Mouse (Mus musculus) c-Kit-positive CD71-negative TER-119-negative erythroid progenitor cells, embryonic 14.5 days (primary cell): Measurements from ENCODE around the gene Lipe.
"Not testable (repeated sequence)": the region's sequence is repeated elsewhere in the genome, so short reads cannot be mapped to it uniquely, and the experiment has no call there.

Experiments
- DNase-seq: peaks from one replicate; pipeline ENCODE4 v3.0.0-alpha.2; 2013; ENCODE audit warnings: low read depth

Gene Lipe

DNA sequence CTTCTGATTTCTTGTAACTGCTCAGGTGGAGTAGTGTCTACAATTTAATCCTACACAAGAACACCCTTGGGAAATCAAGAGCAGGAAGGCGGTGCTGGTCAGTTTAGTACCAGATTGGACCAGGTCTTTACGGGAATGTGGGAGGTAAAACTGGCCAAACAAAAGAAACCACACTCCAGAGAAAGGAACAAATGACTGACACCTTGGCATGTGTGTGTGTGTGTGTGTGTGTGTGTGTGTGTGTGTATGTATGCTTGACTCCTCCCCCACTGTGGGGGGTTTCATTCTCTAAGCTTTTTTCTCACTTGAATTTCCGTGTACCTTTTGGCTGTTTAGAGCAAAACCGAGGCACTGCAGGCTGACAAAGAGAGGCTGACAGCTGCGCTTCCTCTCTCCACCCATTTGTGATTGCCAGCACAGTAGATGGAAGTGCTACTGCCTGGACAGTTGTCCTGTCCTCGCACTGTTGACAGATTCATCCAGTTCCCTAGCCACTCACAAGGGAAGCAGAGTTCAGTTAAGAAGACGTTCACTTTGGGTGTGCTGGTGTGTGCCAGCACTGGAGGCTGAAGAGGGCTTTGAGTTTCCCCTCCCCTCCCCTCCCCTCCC lies 14.4 kb upstream of the Lipe start, which contains the start of gene Cxcl17:
Cxcl17 (minus strand) TSS at position 54 of the 609 bp plus-strand sequence.
- no peak for DNase-seq

DNA sequence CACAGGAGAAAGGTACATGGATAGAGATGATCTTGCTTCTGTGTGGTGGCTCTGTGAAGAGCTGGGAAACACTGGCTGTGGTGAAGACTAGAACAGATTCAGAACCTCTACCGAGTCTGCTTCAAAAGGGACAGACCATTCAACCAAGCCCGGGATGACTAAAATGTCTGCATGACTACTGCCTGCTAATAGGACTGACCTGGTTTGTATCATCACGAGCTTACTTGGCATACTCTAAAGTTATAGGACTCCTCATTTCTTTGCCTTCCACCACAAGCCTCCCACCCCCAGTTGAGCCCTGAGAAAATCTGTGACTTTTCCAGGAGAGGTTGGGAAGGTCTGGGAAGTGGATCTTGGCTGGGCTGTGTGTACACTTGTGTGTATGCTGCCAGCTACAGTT lies 13.4 kb upstream of the Lipe start:
- DNase-seq: no peak

DNA sequence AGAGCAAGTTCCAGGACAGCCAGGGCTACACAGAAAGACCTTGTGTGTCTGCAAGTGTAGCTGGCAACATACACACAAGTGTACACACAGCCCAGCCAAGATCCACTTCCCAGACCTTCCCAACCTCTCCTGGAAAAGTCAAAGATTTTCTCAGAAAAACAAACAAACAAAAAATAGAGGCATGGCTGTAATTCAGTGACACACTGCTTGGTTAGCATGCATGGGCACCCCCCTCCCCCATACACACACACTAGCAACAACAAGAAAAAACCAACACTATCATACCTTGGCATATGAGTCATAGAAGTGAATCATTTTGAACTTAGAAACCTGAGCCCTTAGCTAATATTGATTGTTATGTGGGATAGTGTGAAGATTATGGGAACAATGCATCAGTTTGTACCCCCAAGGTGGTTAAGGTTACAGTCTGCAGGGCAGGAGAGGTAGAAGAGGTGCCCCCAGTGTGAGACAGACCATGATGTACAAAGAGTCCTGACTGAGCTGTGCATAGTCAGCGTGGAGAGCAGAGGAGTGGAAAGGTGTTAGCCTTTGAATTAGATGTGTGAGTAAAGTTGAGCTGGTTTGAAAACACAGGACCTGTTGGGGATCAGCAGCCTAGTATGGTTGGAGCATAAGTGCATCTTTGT lies 12.6 kb upstream of the Lipe start:
- DNase-seq: no peak

DNA sequence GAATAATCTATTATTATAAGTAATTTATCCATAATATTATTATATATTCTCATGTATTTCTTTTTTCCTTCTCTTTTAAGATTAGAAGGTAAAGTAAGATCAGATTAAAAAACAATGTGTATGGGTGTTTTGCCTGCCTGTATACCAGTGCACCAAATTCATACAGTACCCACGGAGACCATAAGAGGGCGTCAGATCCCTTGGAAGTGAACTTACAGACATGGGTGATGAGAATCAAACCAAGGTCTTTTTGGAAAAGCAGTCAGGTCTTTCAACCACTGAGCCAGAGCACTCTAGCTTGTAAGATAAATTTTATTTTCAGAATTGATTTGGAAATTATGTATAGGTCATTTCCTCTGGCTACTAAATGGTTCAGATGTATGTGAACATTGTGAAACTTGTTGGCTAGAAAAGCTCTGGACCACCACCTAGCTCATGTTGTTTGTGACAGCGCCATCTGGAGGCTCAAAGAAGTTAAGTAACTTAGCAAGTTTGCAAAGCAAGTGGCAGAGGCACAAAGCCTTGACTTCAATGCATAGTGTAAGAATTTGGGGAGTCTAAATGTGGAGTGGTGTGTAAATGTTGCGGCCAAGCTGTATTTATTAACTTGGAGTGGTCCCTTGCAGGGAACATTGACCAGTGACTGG lies 10.7 kb upstream of the Lipe start:
- peak; percentile 65 for DNase-seq

DNA sequence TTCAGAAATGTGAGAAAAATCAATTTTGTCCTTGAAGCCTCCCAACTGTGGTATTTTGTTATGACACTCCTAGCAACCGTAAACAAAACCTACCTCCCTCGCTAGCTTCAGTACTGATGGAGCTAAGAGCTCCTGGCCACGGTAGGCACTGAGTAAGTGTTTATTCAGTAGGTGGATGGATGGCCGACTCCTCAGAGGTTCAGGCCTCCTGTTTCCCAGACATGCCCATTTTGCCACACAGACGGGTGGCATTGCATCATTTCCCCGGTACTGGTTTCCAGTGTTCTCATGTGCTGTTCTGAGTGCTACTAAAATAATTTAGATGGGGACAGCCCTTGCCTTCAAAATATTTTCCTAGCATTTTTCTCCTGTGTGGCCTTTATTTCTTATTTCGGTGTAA lies 8.0 kb upstream of the Lipe start:
- DNase-seq: no peak

DNA sequence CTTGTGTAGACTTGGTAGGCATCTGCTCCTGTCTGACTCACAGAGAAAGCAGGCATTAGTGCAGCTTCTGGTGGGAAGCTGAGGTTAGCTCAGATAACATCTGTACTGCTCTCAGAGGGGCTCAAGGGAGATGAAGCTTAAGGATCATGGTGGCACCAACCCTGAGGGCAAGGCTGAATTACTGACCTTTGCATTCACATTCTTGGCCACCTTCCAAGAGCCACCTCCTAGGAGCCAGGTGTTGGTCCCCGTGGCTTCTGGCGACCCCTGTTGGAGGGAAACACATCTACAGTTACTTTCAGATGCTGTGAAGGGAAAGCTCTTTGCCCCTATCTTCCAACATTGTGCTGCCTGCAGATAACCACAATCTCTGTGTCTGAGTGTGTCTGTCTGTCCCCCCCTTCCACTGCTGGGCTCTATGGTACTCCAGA lies 4.2 kb upstream of the Lipe start:
- DNase-seq: peak; percentile 60

DNA sequence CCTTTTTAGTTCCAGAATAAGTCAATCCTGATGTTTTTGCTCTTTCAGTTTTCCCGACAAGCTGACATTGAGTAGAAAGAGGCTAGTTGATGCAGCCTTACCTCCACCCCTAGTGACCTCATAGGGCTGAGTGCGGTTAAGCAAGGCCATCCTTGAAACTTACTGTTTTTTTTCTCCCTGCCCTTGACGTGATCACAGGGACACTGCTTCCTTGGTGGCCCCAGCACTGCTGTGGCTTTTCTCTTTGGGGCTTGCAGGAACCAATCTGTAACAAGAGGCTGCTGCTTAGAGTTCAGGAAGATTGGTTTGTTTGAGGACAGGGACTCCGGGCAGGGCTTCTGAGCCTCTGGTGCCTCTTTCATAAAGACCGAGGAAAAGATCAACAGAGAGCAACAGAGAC lies 3.5 kb upstream of the Lipe start:
- no peak for DNase-seq

DNA sequence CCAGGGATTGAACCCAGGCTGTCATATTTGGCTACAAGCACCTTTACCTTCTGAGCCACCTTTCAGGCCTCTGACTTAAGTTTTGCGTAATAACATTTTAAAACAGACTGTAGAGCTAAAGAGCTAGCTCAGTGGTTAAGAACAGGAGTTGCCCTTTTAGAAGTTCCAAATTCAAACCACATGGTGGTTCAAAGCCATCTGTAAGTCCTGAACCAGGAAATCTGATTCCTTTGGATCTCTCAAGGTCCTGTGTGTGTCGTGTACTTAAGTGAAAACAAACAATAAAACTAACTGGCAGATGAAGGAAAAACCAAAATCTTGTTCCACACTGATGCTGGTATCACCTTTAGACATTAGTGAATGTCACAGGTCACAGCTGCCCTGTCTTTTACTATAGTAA lies 3.0 kb upstream of the Lipe start:
- DNase-seq: no peak

DNA sequence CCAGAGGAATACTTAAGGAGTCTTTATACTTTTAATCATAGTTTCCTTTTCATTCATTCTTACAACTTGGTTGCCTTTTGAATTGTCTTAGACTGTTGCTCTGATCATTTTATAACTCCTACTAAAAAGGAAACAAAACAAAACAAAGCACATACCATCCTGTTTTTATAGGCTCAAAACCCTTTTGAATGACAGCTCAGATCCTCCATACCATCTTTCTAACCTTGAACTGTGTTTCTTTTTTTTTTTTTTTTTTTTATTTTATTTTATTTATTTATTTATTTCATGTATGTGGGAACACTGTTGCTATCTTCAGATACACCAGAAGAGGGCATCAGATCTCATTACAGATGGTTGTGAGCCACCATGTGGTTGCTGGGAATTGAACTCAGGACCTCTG lies 518 bp upstream of the Lipe start:
- not testable (repeated sequence) for DNase-seq

DNA sequence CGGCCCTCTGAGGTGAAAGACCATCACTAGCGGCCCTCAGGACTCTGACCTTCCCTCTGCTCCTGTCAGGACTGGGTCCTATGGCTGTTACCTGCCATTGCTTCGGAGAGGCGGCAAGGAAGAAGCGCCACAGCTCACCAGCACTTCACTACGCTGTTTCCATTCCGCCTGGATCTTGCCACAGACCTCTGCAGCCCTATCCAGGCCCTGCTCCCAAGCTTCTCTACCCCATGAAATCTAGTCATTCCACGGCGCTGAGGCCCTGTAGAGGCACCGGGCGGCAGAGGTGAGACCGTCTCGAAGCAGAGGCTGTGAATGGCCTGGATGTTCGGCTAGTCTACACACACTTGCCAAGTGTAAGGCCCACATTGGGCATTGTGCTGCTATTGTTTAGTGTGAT lies 1.9 kb downstream of the Lipe start:
- no peak for DNase-seq

DNA sequence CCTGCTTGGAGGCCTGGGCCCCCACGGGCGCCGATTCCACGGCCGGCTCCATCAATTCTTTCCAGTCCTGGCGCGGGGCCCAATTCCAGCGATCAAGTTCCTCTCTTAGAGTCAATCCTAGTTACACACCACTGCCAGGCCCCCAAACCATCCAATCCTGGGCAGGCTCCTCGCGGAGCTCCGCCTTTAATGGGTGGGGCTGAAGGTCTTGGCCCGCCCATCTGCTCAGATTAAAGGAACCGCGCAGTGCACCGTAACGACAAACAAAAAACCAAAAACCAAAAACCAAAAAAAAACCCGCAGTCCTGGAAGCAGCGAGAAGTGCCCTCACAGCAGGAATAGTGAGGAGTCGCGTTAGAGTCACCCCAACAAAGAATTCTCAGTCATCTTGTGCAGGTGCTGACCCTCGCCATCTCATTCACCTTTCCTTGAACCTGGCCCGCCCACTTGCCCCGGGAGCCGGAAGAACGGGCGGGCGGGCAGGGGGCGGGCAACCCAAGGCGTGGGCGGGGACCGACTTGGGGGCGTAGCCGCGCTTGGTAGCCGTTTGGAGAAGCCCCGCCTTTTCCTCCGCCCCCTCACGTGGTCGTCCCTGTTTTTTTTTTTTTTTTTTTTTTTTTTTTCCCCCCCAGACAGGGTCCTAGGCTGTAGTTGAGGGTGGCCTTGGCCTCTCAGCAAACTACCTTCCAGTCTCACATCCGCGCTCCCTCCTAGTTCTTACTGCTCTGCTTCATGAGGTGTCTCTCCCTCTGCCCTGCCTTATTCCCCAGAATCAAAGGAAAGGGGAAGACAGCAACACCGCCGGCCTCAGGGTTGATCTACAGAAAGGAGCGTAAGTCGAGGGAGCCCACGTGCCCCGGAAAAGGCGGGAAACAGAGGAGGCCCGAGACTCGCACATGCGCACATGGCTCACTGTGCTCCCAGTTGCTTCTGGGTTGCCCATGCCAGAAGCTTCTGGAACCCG lies 2.7 kb downstream of the Lipe start:
- DNase-seq: peak; percentile 89

DNA sequence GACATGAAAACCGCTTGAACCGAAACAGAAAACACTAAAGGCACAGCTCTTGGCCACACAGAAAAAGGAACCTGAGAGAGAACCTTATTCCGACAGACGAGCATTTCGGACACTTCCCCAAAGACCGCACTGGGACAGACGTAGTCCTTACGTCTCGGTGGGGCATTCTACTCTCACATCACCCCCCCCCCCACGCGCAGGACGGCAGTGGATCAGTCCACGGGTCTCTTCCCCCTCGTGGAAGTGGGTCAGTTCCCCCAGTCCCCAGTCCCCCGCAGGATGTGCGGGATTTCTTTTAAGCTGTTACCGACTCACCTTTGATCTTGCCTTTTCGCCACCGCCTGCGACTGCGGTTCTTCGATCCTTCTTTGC lies 3.3 kb downstream of the Lipe start:
- no peak for DNase-seq

DNA sequence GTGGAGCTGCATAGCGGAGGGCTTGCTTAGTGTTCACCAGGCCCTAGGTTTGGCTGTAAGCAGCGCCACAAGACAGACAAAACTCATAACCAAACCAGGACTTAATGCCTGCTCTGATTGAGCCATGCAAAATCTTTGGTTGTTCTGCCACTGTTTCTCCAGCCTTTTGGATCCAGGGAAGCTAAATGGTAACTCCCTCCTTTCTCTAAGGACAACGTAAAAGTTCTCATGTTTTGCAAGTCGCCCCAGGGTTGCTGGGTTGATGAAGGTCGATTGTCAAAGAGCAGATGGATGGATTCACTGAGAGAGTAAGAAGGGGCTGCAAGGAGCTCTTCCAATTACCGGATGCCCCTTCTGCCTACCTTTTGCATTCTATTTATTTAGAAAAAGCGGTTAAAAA lies 3.8 kb downstream of the Lipe start:
- no peak for DNase-seq

DNA sequence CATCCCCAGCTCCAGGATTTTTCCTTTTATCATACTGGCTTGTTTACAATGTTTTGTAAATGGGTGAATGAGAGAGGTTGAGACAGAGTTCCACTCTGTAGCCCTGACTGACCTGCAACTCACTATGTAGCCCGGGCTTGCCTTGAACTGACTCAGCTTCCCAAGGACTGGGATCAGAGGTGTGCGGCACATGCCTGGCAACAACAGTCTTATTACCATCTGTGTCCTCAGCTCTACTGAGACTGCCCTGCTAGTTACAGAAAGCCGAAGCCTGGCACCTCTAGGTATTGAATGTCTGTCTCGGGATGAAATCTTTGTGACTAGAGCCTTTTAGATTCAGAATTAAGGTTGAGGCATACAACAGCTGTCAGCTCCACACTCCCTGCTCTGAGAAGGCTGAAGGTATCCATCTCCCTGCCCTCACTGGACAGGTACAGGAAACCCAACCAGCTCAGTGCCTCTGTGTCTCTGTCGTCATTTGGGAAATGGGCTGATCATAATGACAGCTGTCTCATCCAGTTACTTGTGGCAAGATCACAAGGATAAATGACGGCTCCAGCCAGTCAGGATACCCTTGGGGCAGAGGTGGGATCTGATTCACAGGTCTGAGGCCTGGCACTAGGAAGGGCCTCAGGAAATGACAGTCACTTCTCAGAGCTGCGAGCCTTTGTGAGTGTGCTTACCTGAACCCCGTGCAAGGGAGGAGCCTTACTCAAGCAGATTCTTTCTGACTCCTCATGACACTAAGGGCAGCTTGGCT lies 4.9 kb downstream of the Lipe start:
- DNase-seq: no peak

DNA sequence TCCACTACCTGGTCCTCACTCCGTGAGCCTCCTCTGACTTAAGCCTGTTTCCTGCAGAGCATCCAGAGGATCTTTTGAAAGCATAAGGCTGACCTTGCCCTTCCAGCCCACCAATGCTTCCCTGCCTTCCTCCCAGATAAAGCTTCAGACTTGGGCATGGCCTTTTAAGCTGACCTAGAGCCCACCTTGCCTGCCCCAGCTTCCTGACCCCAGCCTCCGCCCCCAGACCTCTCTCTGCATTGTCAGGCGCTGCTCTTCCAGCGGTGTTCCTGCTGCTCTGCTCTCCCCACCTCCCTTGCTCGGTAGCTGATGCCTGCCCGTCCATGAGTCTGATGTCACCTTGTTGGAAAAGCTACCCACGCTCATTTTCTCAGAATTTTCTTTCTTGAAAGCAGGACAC lies 5.7 kb downstream of the Lipe start:
- no peak for DNase-seq

DNA sequence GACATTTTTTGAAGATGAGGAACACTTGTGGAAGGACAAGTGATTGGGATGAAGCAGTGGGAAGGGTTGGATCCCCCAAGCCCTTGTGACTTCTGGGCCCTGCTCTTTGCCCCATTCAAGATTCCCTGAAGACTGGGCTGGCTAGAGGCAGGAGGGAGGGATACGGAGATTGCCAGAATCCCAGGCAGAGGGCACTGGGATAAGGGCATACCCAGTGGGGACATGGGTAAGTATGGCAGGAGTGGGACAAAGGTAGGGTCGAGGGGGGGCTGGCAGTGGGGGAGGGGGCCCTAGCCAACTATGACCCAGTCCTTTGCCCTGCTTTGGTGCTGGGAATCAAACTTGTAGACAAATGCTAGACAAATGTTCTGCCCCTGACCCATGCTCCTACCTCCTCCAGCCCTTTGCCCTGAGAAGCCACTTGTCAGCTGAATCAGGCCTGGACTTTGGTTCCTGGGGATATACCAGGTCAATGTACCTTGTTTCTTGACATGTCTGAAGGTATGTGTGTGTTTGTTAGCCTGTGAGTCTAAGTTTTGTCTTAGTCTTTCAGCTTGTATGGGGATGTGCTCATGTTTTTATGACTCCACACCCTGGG lies 6.6 kb downstream of the Lipe start:
- no peak for DNase-seq

DNA sequence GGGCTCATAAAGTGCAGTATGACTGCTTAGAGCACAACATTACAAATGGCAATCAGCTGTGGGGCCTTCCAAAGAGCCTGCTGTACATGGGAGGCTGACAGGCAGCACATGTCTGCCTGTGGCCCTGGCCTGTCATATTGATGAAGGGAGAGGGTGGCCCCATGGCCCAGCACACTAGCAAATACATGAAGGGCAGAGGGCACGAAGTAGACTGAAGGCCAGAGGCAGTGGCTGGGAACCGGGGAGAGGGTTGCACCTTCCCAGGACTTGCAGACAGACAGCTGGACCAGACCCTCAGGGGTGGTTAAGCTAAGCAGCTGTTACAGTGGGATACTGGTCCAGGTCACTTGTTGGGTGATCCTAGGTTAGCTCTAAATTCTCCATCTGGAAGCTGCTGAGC lies 7.5 kb downstream of the Lipe start:
- no peak for DNase-seq

DNA sequence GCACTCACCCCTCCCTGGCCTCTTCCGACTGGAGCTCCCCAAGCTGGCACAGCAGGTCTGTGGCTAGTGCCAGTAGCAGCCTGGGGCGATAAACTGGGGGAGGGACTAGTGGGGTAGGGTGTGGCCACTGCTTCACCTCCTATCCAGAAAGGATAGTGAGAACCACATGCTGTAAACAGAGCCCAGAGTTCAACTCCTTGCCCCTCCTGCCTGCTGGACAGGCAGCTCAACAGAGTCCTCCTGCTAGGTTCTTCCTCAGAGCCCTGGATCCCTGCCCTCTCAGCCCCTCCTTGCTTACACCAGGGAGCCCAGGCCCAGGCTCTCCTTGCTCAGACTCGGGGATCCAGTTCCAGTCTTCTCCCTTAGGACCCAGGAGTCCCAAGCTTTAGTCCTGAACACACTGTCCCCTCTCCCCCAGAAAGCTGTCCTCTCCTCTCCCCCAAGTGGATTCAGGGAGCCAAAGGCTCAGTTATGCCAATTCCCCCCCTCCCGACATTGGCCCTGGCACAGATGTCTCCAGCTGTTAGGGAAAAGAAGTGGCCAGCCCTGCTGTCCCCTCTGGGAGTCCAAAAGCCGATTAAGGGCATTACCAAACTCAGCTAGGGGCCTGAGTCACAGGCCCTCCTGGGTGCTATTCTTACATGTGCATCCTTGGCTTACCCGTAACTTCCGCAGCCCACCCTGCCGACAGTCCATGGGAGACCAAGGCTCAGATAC lies 8.3 kb downstream of the Lipe start:
- DNase-seq: no peak

DNA sequence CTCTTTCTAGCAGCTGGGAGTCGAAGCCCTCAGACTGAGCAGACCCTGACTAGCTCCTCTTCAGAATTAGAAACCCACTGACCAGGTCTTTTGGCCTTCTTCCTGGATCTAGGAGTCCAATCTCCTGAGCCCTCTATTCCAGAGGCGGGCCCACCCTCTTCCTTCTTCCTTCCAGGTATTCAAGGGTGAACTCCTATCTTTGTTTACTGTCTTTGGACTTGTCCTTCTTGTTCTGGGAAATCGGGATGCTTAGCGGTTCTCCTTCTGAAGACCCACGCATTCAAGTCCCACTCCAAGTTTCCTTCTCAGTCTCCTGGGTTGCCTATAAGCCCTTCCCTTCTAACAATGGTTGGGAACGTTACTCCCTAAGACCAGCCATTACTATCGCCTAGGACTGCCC lies 9.6 kb downstream of the Lipe start:
- DNase-seq: no peak

DNA sequence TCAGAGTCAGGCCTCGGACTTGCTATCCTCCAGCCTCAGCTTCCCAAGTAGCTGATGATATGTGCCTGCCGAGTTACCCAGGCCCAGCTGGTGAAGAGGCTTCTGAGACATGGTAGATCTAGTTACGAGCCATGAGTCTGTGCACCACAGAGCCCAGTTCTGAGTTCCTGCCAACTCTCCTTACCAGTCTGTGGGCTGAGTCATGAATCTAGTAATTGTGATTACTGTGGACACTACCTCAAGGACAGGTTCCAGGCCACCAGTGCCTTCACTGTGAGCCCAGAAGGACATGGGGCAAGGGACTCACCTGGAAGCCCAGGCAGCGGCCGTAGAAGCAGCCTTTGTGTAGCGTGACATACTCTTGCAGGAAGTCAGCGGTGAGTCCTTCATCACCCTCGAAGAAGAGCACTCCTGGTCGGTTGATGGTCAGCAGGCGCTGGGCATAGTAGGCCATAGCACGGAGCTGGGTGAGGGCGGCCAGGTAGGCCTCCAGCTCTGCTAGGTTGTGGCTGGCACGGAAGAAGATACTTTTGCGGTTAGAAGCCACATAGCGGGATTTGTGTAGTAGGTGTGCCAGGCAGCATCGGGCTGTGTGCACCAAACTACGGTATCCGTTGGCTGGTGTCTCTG lies 10.6 kb downstream of the Lipe start:
- no peak for DNase-seq
